Mouse (Mus musculus) CH12.LX (cell line): ENCODE measurements at regions not wholly inside any gene's neighbourhood (a gene's known extent, or its start where the extent isn't known, plus 50 kb on each side); places are given as distances from the start of the nearest gene placed in this dataset.
A peak's percentile ranks its signal among the peaks of the same experiment; 100 is the strongest.

ENCODE experiments used
- DNase-seq: peaks from one replicate; pipeline ENCODE4 v3.0.0-alpha.2; 2013; ENCODE audit errors: extremely low read depth
- H3K27ac ChIP-seq: 2 replicates; pipeline ENCODE4 v1.5.1; 2012; ENCODE audit warnings: low read depth, mild to moderate bottlenecking, control low read depth, moderate library complexity; ENCODE audit not compliant: insufficient read depth
- H3K27me3 ChIP-seq: replicated peaks from 2 replicates; pipeline ENCODE3; 2012; ENCODE audit warnings: inconsistent platforms
- H3K36me3 ChIP-seq, 2 experiments: replicated peaks in 1 of 2; 2 replicates each; pipeline versions ENCODE3 to v1.6.1; 2012; ENCODE audit warnings: inconsistent platforms in 1 of 2, low read length in 1 of 2, mild to moderate bottlenecking in 1 of 2, mixed read lengths in 1 of 2, moderate library complexity in 1 of 2; ENCODE audit not compliant: control insufficient read depth in 1 of 2, insufficient read depth in 1 of 2
- H3K4me1 ChIP-seq, 2 experiments: 2 replicates each; pipeline ENCODE4 v1.6.1; 2012; ENCODE audit warnings: inconsistent platforms in 1 of 2, moderate library complexity in 1 of 2; ENCODE audit not compliant: insufficient read depth in 2 of 2, control insufficient read depth in 1 of 2
- H3K4me2 ChIP-seq: 2 replicates; pipeline ENCODE4 v1.6.1; 2012; ENCODE audit warnings: low read depth, mild to moderate bottlenecking, control low read depth; ENCODE audit not compliant: poor library complexity, insufficient read depth, severe bottlenecking
- H3K4me3 ChIP-seq, 3 experiments: fragments of 150-350 bp in 1 of 3; sonication (generic) in 1 of 3; replicated peaks in 1 of 3; 2 replicates each; pipeline versions ENCODE3 to v1.5.1; 2011 to 2012; ENCODE audit warnings: low read depth in 2 of 3, low read length in 2 of 3, mild to moderate bottlenecking in 2 of 3, moderate library complexity in 2 of 3, control low read depth in 1 of 3, improper control_type of control experiment in 1 of 3, inconsistent platforms in 1 of 3, mixed read lengths in 1 of 3; ENCODE audit not compliant: poor library complexity in 1 of 3
- H3K79me2 ChIP-seq: replicated peaks from 2 replicates; pipeline ENCODE4 v1.6.1; 2012; ENCODE audit warnings: mild to moderate bottlenecking, moderate library complexity; ENCODE audit not compliant: control insufficient read depth, poor library complexity, insufficient read depth, severe bottlenecking; ENCODE audit errors: extremely low read depth
- H3K9ac ChIP-seq: 2 replicates; pipeline ENCODE4 v1.6.1; 2012; ENCODE audit warnings: low read depth, mild to moderate bottlenecking, control low read depth, moderate library complexity; ENCODE audit not compliant: insufficient read depth
- H3K9me3 ChIP-seq: replicated peaks from 2 replicates; pipeline ENCODE3; 2012; ENCODE audit warnings: low read length, inconsistent platforms, mixed read lengths
- JUND ChIP-seq: conservative IDR thresholded peaks from 2 replicates; pipeline ENCODE4 v1.6.1; 2011; ENCODE audit warnings: low read depth, low read length, improper control_type of control experiment
- MAX ChIP-seq: IDR thresholded peaks from 2 replicates; pipeline ENCODE4 v1.6.1; 2011; ENCODE audit warnings: low read length, improper control_type of control experiment
- RCOR1 ChIP-seq: conservative IDR thresholded peaks from 2 replicates; pipeline ENCODE4 v1.6.1; 2012; ENCODE audit warnings: low read depth, mild to moderate bottlenecking, inconsistent platforms, low read length, improper control_type of control experiment
- USF1 ChIP-seq: IDR thresholded peaks from 2 replicates; pipeline ENCODE4 v1.6.1; 2014; ENCODE audit warnings: low read depth, mild to moderate bottlenecking, inconsistent platforms, low read length, improper control_type of control experiment
- ZKSCAN1 ChIP-seq: IDR thresholded peaks from 2 replicates; pipeline ENCODE4 v1.6.1; 2012; ENCODE audit warnings: low read depth, inconsistent platforms, low read length, improper control_type of control experiment, borderline replicate concordance
- dilution Hi-C: fragments of 300-500 bp; cut with MboI; formaldehyde crosslinking; loops from 2 replicates; pipeline ENCODE4 v1.14.3; 2020; ENCODE audit warnings: low sequenced_read_pairs; ENCODE audit not compliant: extremely low pct_unique_long_range_greater_than_20kb, extremely low pct_ligation_motif_present
- in situ Hi-C: fragments of 300-500 bp; cut with MboI; formaldehyde crosslinking; loops from 3 replicates; pipeline ENCODE4 v1.14.3; 2019; ENCODE audit warnings: low sequenced_read_pairs, low pct_ligation_motif_present, low pct_unique_long_range_greater_than_20kb, mixed read lengths

DNA sequence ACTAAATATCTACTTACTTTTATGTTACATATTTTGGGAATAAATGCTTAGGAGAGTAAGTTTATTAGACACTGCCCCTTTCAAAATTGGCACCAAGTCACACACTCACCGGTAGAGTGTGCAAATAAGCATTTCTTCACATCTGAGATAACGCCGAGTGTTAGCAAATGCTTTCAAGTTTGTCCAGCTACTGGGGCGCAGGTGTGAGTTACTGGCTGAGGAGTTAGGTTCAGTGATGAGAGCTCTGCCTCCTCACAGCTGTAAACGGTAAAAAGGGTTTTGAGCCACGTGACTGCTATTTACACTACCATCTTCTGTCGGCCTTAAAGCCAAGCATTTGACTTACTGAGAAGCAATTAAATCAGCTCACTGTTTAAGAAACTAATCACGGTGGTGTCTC, 61.6 kb upstream of the Sel1l start:
- no peak for DNase-seq
- Histone ChIP-seq H3K4me1 (no peaks in the 10 kb centered on the region), H3K4me2 (peak overlapping the region; percentile 42), H3K79me2 (no peaks in the 10 kb centered on the region), H3K9me3 (peaks cover 2% of the 10 kb centered on the region), H3K36me3 (no peaks in the 10 kb centered on the region), H3K9ac (no peak overlapping the region), H3K27ac (no peak overlapping the region), H3K4me3 (no peak overlapping the region), H3K27me3 (no peaks in the 10 kb centered on the region)
- in situ Hi-C loops (no loop called here), dilution Hi-C loops (no loop called here)
- no peak for TF ChIP-seq JUND
- peak; percentile 15; the same call in 1 of the 2 replicates for TF ChIP-seq MAX
- TF ChIP-seq ZKSCAN1 = no peak
- no peak for TF ChIP-seq RCOR1
- peak; percentile 31 for TF ChIP-seq USF1
